Mouse (Mus musculus): Measurements from ENCODE around the gene Mcoln1. TPM values are rescaled to one million over a fixed set of nuclear protein-coding genes. Genes with fewer than 3 reads are reported as not detected.

Gene Mcoln1
- polyA plus RNA-seq, 1 experiment = 286 TPM

- H3K4me1 ChIP-seq (ENCODE audit: control insufficient read depth, insufficient read depth, low read length) = peaks cover 2% of the 10 kb centered on the region; the same call in 1 of the 2 replicates
- 95% methylated on average over 44 of the region's 44 CpGs for WGBS
- DNase-seq = no peak
- TF ChIP-seq CTCF (IDR thresholded peaks at IDR 0.05; ENCODE audit: insufficient read depth, low read length) (no peak), POLR2A (IDR thresholded peaks at IDR 0.05; ENCODE audit: borderline replicate concordance, extremely low read depth, low read depth, low read length) (no peak)
- H3K4me3 ChIP-seq (replicated peaks; ENCODE audit: extremely low read depth, low read depth, low read length) = no peak overlapping the region
These were observed 4.5 kb upstream of the Mcoln1 start for GRCm38 (mm10) chr8:3495578-3496427.

DNA sequence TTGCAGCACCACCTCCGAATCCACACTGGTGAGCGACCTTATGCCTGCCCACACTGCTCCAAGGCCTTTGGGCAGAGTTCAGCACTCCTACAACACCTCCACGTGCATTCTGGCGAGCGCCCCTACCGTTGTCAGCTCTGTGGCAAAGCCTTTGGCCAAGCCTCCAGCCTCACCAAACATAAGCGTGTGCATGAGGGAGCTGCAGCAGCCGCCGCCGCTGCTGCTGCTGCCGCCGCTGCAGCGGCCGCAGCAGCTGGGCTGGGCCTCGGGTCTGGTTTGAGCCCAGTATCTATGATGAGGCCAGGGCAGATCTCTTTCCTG lies 3.9 kb upstream of the Mcoln1 start:
- TF ChIP-seq CTCF (IDR thresholded peaks at IDR 0.05; ENCODE audit: insufficient read depth, low read length) (no peak), POLR2A (IDR thresholded peaks at IDR 0.05; ENCODE audit: borderline replicate concordance, extremely low read depth, low read depth, low read length) (no peak)
- H3K4me3 ChIP-seq (replicated peaks; ENCODE audit: extremely low read depth, low read depth, low read length) = no peak overlapping the region
- 91% methylated on average over 15 of the region's 15 CpGs for WGBS
- peaks cover 5% of the 10 kb centered on the region; the same call in 1 of the 2 replicates for H3K4me1 ChIP-seq (ENCODE audit: control insufficient read depth, insufficient read depth, low read length)
- no peak for DNase-seq

DNA sequence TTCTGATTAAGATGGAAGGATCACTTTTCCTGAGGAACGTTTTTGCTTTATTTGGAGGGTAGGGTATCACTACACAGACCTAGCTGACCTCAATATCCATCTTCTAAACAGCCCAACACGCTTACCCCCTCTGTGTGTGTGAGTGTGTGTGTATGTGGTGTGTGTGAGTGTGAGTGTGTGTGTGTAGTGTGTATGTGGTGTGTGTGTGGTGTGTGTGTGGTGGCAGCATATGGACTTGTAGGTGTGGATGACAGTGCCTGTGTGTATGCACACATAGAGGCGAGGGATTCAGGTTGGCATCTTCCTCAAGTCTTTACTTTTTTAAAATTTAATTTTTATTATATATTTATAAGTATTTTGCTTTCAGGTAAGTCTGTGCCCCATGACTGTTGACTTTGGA lies 1.7 kb upstream of the Mcoln1 start:
- no peak for DNase-seq
- Histone ChIP-seq H3K4me1 (ENCODE audit: control insufficient read depth, insufficient read depth, low read length) (peaks cover 9% of the 10 kb centered on the region; the same call in 1 of the 2 replicates), H3K4me3 (replicated peaks; ENCODE audit: extremely low read depth, low read depth, low read length) (no peak overlapping the region)
- WGBS = 82% methylated on average over 3 of the region's 3 CpGs
- TF ChIP-seq CTCF (IDR thresholded peaks at IDR 0.05; ENCODE audit: insufficient read depth, low read length) (no peak), POLR2A (IDR thresholded peaks at IDR 0.05; ENCODE audit: borderline replicate concordance, extremely low read depth, low read depth, low read length) (no peak)

- under 1% methylated on average over 8 of the region's 8 CpGs for WGBS
- DNase-seq = no peak
- H3K4me3 ChIP-seq (replicated peaks; ENCODE audit: extremely low read depth, low read depth, low read length) = peak overlapping the region; percentile 69
- TF ChIP-seq CTCF (IDR thresholded peaks at IDR 0.05; ENCODE audit: insufficient read depth, low read length) (no peak), POLR2A (IDR thresholded peaks at IDR 0.05; ENCODE audit: borderline replicate concordance, extremely low read depth, low read depth, low read length) (no peak)
- peaks cover 7% of the 10 kb centered on the region; the same call in 1 of the 2 replicates for H3K4me1 ChIP-seq (ENCODE audit: control insufficient read depth, insufficient read depth, low read length)
These were observed 506 bp upstream of the Mcoln1 start for GRCm38 (mm10) chr8:3499751-3500150.

GRCm38 (mm10) chr8:3502217-3502616 lies 2.0 kb downstream of the Mcoln1 start:
- TF ChIP-seq CTCF (IDR thresholded peaks at IDR 0.05; ENCODE audit: insufficient read depth, low read length) (no peak), POLR2A (IDR thresholded peaks at IDR 0.05; ENCODE audit: borderline replicate concordance, extremely low read depth, low read depth, low read length) (no peak)
- no peak for DNase-seq

DNA sequence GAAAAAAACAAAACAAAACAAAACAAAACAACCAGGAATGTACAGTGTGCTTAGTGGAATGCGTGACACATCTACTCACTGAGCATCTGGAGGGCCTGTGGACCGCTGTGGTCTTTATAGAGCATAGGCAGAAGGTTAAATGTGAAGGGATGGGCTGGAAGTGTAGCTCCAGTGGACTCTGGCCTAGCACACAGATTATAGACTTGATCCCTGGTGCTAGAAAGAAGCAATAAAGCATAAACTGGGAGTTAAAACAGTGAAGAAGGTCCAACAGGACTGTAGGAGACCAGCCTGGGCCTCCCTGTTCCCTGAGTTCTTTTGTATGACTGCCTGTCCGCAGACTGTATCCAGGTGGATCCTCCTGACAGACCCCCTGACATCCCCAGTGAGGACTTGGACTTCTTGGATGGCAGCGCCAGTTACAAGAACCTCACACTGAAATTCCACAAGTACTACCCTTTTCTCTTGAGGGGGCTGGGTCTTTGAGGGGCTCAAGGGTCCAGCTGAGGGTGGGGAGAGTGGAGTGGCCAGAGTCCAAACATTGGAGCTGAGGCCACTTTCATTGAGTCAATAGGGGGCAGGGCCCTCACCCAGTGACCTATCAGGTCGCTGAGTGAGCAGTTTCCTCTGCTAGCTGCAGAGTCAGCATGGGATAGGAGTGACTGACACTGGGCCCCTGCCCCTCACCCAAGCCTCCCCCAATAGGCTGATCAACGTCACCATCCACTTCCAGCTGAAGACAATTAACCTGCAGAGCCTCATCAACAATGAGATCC lies 7.9 kb downstream of the Mcoln1 start:
- DNase-seq = no peak
- whole genome bisulfite sequencing = 84% methylated on average over 6 of the region's 6 CpGs

More at GRCm38 (mm10) chr8:3502217-3502616, 2.0 kb downstream of the Mcoln1 start:
- Histone ChIP-seq H3K4me1 (ENCODE audit: control insufficient read depth, insufficient read depth, low read length) (peaks cover 7% of the 10 kb centered on the region; the same call in 1 of the 2 replicates), H3K4me3 (replicated peaks; ENCODE audit: extremely low read depth, low read depth, low read length) (no peak overlapping the region)
- WGBS = 34% methylated on average over 4 of the region's 4 CpGs

GRCm38 (mm10) chr8:3514681-3515247 lies 14.5 kb downstream of the Mcoln1 start:
- 31% methylated on average over 13 of the region's 13 CpGs for WGBS
- H3K4me3 ChIP-seq (replicated peaks; ENCODE audit: extremely low read depth, low read depth, low read length) = peak overlapping the region; percentile 64
- peak; percentile 9 for DNase-seq
- H3K4me1 ChIP-seq (ENCODE audit: control insufficient read depth, insufficient read depth, low read length) = no peaks in the 10 kb centered on the region
- TF ChIP-seq CTCF (IDR thresholded peaks at IDR 0.05; ENCODE audit: insufficient read depth, low read length) (no peak), POLR2A (IDR thresholded peaks at IDR 0.05; ENCODE audit: borderline replicate concordance, extremely low read depth, low read depth, low read length) (no peak)

More for the DNA sequence above, 7.9 kb downstream of the Mcoln1 start:
- Histone ChIP-seq H3K4me3 (replicated peaks; ENCODE audit: extremely low read depth, low read depth, low read length) (no peak overlapping the region), H3K4me1 (ENCODE audit: control insufficient read depth, insufficient read depth, low read length) (no peaks in the 10 kb centered on the region)
- TF ChIP-seq CTCF (IDR thresholded peaks at IDR 0.05; ENCODE audit: insufficient read depth, low read length) (no peak), POLR2A (IDR thresholded peaks at IDR 0.05; ENCODE audit: borderline replicate concordance, extremely low read depth, low read depth, low read length) (no peak)

DNA sequence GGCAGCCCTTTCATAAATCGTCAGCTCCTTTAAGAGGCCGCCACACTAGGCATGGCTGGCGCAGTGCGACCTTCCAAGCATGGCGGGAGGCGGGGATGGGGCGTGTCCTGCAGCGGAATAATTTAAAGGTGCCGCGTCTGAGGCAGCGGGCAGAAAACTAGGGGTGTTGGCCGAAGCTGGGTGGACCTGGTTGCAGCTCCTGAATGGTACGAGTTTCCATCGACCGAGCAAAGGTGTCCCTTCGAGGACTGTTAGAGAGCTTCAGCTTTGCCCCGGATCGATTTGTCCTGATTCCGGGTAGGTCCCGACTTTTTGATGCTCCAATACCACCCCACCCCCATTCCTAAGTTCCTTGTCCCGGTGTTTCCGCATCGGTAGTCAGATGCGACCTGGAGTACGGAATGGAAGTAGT lies 15.0 kb downstream of the Mcoln1 start, which contains the start of gene Pnpla6:
Gene Pnpla6 (plus strand): TSS at position 125 of the 412 bp plus-strand sequence.
- TF ChIP-seq CTCF (IDR thresholded peaks at IDR 0.05; ENCODE audit: insufficient read depth, low read length) (no peak), POLR2A (IDR thresholded peaks at IDR 0.05; ENCODE audit: borderline replicate concordance, extremely low read depth, low read depth, low read length) (peak; percentile 90; the same call in 1 of the 2 replicates)
- Histone ChIP-seq H3K4me3 (replicated peaks; ENCODE audit: extremely low read depth, low read depth, low read length) (peak within 1 kb of the TSS; percentile 64), H3K4me1 (ENCODE audit: control insufficient read depth, insufficient read depth, low read length) (no peaks in the 10 kb centered on the region)
- DNase-seq = peak; percentile 90
- under 1% methylated on average over 25 of the region's 25 CpGs for WGBS

DNA sequence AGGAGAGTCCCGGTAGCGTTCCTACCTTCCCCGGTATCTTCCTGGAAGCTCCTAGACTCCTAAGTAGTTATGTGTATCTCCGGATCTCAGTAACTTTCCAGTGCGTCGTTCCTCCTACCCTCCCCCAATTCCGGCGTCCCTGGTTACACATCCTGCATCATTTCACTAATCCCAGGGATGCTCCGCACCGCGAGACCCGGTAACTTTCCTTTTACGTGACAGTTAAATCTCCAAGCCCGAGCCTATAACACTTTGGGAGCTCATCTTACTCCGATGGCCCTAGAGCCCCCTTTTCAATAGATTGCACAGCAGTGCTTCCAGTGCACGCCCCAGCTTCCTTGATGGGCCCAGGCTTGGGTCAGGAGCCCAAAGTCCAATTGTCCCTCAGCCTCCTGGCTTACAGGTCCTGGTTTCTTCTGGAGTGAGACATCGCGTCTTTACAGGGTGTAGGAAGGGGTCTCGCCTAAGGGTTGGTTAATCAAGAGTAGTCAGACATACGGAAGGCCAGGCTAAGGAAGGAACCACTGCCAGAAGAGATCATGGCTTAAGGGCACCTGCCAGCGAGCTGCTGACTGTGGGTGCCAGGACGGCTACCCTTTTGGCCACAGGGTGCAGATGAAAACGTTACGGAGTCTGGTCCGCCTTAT lies 15.6 kb downstream of the Mcoln1 start:
- TF ChIP-seq CTCF (IDR thresholded peaks at IDR 0.05; ENCODE audit: insufficient read depth, low read length) (no peak), POLR2A (IDR thresholded peaks at IDR 0.05; ENCODE audit: borderline replicate concordance, extremely low read depth, low read depth, low read length) (no peak)
- WGBS = under 1% methylated on average over 25 of the region's 25 CpGs
- DNase-seq = peak; percentile 52
- Histone ChIP-seq H3K4me3 (replicated peaks; ENCODE audit: extremely low read depth, low read depth, low read length) (peak overlapping the region; percentile 64), H3K4me1 (ENCODE audit: control insufficient read depth, insufficient read depth, low read length) (no peaks in the 10 kb centered on the region)
